Mouse (Mus musculus) small intestine, adult 2 months (tissue): ENCODE data around the gene Prkag1. TPM values are rescaled to one million over a fixed set of nuclear protein-coding genes. Genes with fewer than 3 reads are reported as not detected.

ENCODE experiments used
- H3K27ac ChIP-seq: fragments of 200-500 bp; 2 replicates; pipeline ENCODE4 v1.5.1; 2012; ENCODE audit warnings: low read depth, low read length, control low read depth, inconsistent platforms; ENCODE audit not compliant: insufficient read depth
- H3K27me3 ChIP-seq: fragments of 200-500 bp; 2 replicates; pipeline ENCODE4 v1.6.1; 2012; ENCODE audit warnings: mild to moderate bottlenecking, moderate library complexity, low read length, inconsistent platforms; ENCODE audit not compliant: control insufficient read depth, insufficient read depth
- H3K36me3 ChIP-seq: fragments of 200-500 bp; 2 replicates; pipeline ENCODE4 v1.6.1; 2012; ENCODE audit warnings: mild to moderate bottlenecking, low read length, control low read depth, inconsistent platforms; ENCODE audit not compliant: control insufficient read depth, insufficient read depth
- H3K4me1 ChIP-seq: fragments of 200-500 bp; 2 replicates; pipeline ENCODE4 v1.6.1; 2012; ENCODE audit warnings: low read length, inconsistent platforms, mixed read lengths; ENCODE audit not compliant: control insufficient read depth, insufficient read depth, insufficient read length
- H3K4me3 ChIP-seq: fragments of 200-500 bp; 2 replicates; pipeline ENCODE4 v1.5.1; 2012; ENCODE audit warnings: low read depth, mild to moderate bottlenecking, control low read depth, inconsistent platforms, low read length, moderate library complexity
- CTCF ChIP-seq: fragments of 200-500 bp; IDR thresholded peaks from 2 replicates; pipeline ENCODE4 v1.5.1; 2012; ENCODE audit warnings: low read depth, mild to moderate bottlenecking, control low read depth, inconsistent platforms, low read length, moderate library complexity, mixed read lengths; ENCODE audit not compliant: insufficient replicate concordance, insufficient read length; ENCODE audit errors: extremely low read depth
- POLR2A ChIP-seq: fragments of 200-500 bp; IDR thresholded peaks from 2 replicates; pipeline ENCODE4 v1.6.1; 2012; ENCODE audit warnings: low read depth, mild to moderate bottlenecking, control low read depth, inconsistent platforms, low read length, moderate library complexity
- WGBS: fragments of 180-500 bp; shearing (Covaris S2); methylation state at CpG from one replicate; pipeline ENCODE4 v1.1.7; 2018; 5-methylcytosine and 5-hydroxymethylcytosine counted together
- polyA plus RNA-seq: library from polyadenylated mRNA; depleted of rRNA; stranded (reverse); fragments of >200 nt; gene quantifications from 2 replicates; pipeline ENCODE4 v1.2.3, GENCODE M21; 2012

The Prkag1 gene
- polyA plus RNA-seq, 1 experiment: 65.7 TPM

GRCm38 (mm10) chr15:98806071-98806808 lies 25.1 kb downstream of the Prkag1 start:
- Histone ChIP-seq H3K27ac (no peak overlapping the region), H3K4me3 (peak overlapping the region; percentile 54), H3K4me1 (peaks cover 31% of the 10 kb centered on the region), H3K27me3 (peaks cover 44% of the 10 kb centered on the region), H3K36me3 (no peaks in the 10 kb centered on the region)
- 31% methylated on average over 30 of the region's 30 CpGs for WGBS
- TF ChIP-seq CTCF (no peak), POLR2A (no peak)

GRCm38 (mm10) chr15:98805324-98806040 lies 25.8 kb downstream of the Prkag1 start:
- TF ChIP-seq POLR2A (no peak), CTCF (peak; percentile 59)
- peak overlapping the region; percentile 54 for H3K4me3 ChIP-seq
- H3K4me1 ChIP-seq: peaks cover 31% of the 10 kb centered on the region
- 3% methylated on average over 64 of the region's 64 CpGs for WGBS
- H3K36me3 ChIP-seq: no peaks in the 10 kb centered on the region
- H3K27ac ChIP-seq: no peak overlapping the region
- H3K27me3 ChIP-seq: peaks cover 44% of the 10 kb centered on the region

GRCm38 (mm10) chr15:98804054-98804453 lies 27.3 kb downstream of the Prkag1 start:
- no peak overlapping the region for H3K27ac ChIP-seq
- peaks cover 31% of the 10 kb centered on the region for H3K4me1 ChIP-seq
- H3K4me3 ChIP-seq: peak overlapping the region; percentile 29
- peaks cover 41% of the 10 kb centered on the region for H3K27me3 ChIP-seq
- TF ChIP-seq CTCF (peak; percentile 74), POLR2A (no peak)
- no peaks in the 10 kb centered on the region for H3K36me3 ChIP-seq
- 1% methylated on average over 32 of the region's 32 CpGs for WGBS

- peaks cover 28% of the 10 kb centered on the region for H3K4me1 ChIP-seq
- peaks cover 37% of the 10 kb centered on the region for H3K27me3 ChIP-seq
- no peaks in the 10 kb centered on the region for H3K36me3 ChIP-seq
- peak; percentile 20; the same call in 1 of the 2 replicates for TF ChIP-seq POLR2A
- no peak for TF ChIP-seq CTCF
- peak overlapping the region; percentile 23 for H3K4me3 ChIP-seq
- peak overlapping the region; percentile 92 for H3K27ac ChIP-seq
- WGBS: 10% methylated on average over 8 of the region's 8 CpGs
Observed at GRCm38 (mm10) chr15:98802926-98803325, 28.4 kb downstream of the Prkag1 start.

GRCm38 (mm10) chr15:98799396-98799795 lies 31.9 kb downstream of the Prkag1 start:
- no peaks in the 10 kb centered on the region for H3K36me3 ChIP-seq
- no peak overlapping the region for H3K27ac ChIP-seq
- H3K4me1 ChIP-seq: peaks cover 10% of the 10 kb centered on the region
- 13% methylated on average over 12 of the region's 12 CpGs for WGBS
- H3K27me3 ChIP-seq: peaks cover 24% of the 10 kb centered on the region
- TF ChIP-seq CTCF (peak; percentile 94; the same call in 1 of the 2 replicates), POLR2A (no peak)
- H3K4me3 ChIP-seq: no peak overlapping the region

- Histone ChIP-seq H3K36me3 (no peaks in the 10 kb centered on the region), H3K27ac (no peak overlapping the region), H3K27me3 (peaks cover 26% of the 10 kb centered on the region), H3K4me3 (no peak overlapping the region), H3K4me1 (peaks cover 10% of the 10 kb centered on the region)
- no peak for TF ChIP-seq POLR2A
- no peak for TF ChIP-seq CTCF
- 73% methylated on average over 3 of the region's 3 CpGs for WGBS
Observed at GRCm38 (mm10) chr15:98798903-98799302, 32.4 kb downstream of the Prkag1 start.
